Mouse (Mus musculus): Measurements from ENCODE around the gene Plxdc2.
A peak's percentile ranks its signal among the peaks of the same experiment; 100 is the strongest.
"Not testable (repeated sequence)": the region's sequence is repeated elsewhere in the genome, so short reads cannot be mapped to it uniquely, and the experiment has no call there.

Plxdc2 gene

GRCm38 (mm10) chr2:16759766-16760165, 403.7 kb downstream of the Plxdc2 start:
- no peak for DNase-seq

GRCm38 (mm10) chr2:16769149-16769548, 413.0 kb downstream of the Plxdc2 start:
- not testable (repeated sequence) for DNase-seq

GRCm38 (mm10) chr2:16773398-16774113, 417.5 kb downstream of the Plxdc2 start:
- DNase-seq: no peak

- DNase-seq: no peak
These were observed 418.0 kb downstream of the Plxdc2 start for GRCm38 (mm10) chr2:16774114-16774433.

- peak; percentile 3 for DNase-seq
These were observed 439.2 kb downstream of the Plxdc2 start for GRCm38 (mm10) chr2:16795283-16795682.
